Mouse (Mus musculus): ENCODE results near the gene Zfp148. TPM values are rescaled to one million over a fixed set of nuclear protein-coding genes. Genes with fewer than 3 reads are reported as not detected.

The Zfp148 gene
- polyA plus RNA-seq, 1 experiment from 2014 or later = 49.3 TPM

DNA sequence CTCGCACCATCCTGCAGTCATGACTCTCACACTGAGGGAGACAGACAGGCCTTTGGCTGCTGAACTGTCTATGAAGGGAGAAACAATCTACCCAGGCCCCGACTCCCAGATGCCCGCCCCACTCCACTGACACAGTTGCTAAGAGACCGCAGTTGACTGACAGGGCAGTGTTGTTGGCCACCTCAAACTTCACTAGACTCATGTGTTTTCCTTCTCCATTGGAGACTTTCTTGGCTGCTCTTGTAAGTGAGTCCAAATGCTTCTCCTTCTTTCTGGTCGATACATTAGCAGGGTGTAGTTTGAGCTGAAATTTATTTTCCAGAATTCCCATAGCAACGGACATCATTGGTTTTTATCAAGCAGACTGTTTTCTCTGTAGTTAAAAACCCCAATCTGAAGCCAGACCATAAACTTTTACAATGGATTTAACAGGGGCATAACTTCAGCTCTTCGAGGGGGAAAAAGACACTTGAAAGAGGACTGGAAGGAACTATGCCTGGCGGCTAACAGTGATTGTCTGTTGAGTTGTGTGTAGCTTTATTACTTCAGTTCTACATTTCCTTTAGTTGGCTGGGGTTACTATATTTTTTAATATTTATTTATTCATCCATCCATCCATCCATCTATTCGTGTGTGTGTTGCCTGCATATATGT lies 173.2 kb downstream of the Zfp148 start:
- 63% methylated on average over 9 of the region's 9 CpGs for WGBS
- H3K27me3 ChIP-seq = no peaks in the 10 kb centered on the region
- no peaks in the 10 kb centered on the region for H3K9me3 ChIP-seq
- 0 out of 2 replicates have a peak, but pooled peaks cover 3% of the 10 kb centered on the region for H3K4me1 ChIP-seq (replicated peaks)
- no peak overlapping the region for H3K4me2 ChIP-seq
- H3K27ac ChIP-seq (replicated peaks) = no peak overlapping the region
- H3K4me3 ChIP-seq = no peak overlapping the region
- H3K9ac ChIP-seq = no peak overlapping the region
- H3K36me3 ChIP-seq = no peaks in the 10 kb centered on the region
- no peak for ATAC-seq (ENCODE audit: low FRiP score, low read depth)

Other genes starting within 250 kb of the Zfp148 start
- 18.9 and 20.6 TPM in 2 replicates for gene Osbpl11, start 195.8 kb upstream of the Zfp148 start, polyA plus RNA-seq (2015; fragmentation: Nextera tagmentation; extraction: Ambion mirVana)
- gene Snx4, start 129.4 kb upstream of the Zfp148 start, polyA plus RNA-seq (2015; fragmentation: Nextera tagmentation; extraction: Ambion mirVana) = 82.7 and 84.4 TPM in 2 replicates
- gene Slc12a8, start 136.5 kb downstream of the Zfp148 start, polyA plus RNA-seq (2015; fragmentation: Nextera tagmentation; extraction: Ambion mirVana) = 0.69 and 0.81 TPM in 2 replicates